Mouse (Mus musculus) cerebellum, adult 2 months (tissue): ENCODE data around the gene Mcrip1.

Experiments
- CTCF ChIP-seq: fragments of 200-500 bp; IDR thresholded peaks from 2 replicates; pipeline ENCODE4 v1.5.1; 2011; ENCODE audit warnings: low read depth, mild to moderate bottlenecking, control low read depth, low read length, moderate library complexity, borderline replicate concordance; ENCODE audit not compliant: insufficient read depth
- POLR2A ChIP-seq: fragments of 200-500 bp; IDR thresholded peaks from 2 replicates; pipeline ENCODE4 v1.6.1; 2011; ENCODE audit warnings: low read length, control low read depth, borderline replicate concordance; ENCODE audit not compliant: insufficient read depth

DNA sequence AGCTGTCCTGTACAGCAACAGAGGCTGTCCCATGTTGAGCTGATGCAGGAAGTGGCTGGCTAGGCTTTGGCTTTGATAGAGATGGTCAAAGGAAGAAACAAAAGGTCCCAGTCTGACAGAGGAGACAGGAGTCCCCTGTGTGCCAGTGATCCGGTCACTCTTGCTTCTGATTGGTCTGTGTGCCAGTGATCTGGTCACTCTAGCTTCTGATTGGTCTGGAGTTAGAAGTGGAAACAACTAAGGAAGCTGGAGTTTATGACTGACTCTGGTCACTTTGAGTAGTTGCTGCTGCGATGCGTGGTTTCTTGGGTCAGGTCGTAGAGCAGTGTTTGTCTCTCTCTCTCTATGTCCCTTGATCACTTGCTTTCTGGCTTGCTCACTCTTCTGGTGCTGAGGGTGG is 47.8 kb downstream of the Mcrip1 start:
- TF ChIP-seq CTCF (no peak), POLR2A (no peak)
